Mouse (Mus musculus) limb, embryonic 10.5 days (tissue): ENCODE data around the gene Uhrf1bp1l. TPM values are rescaled to one million over a fixed set of nuclear protein-coding genes. Genes with fewer than 3 reads are reported as not detected.
A peak's percentile ranks its signal among the peaks of the same experiment; 100 is the strongest.
"Not testable (repeated sequence)": the region's sequence is repeated elsewhere in the genome, so short reads cannot be mapped to it uniquely, and the experiment has no call there.

Experiments
- DNase-seq: peaks from one replicate; pipeline ENCODE4 v3.0.0-alpha.2; 2017; ENCODE audit warnings: low spot score
- H3K27ac ChIP-seq: fragments of 300-500 bp; sonication (generic); 2 replicates; pipeline ENCODE4 v1.5.1; 2016; ENCODE audit warnings: mild to moderate bottlenecking
- H3K27me3 ChIP-seq: fragments of 300-500 bp; sonication (generic); 2 replicates; pipeline ENCODE4 v1.6.1; 2016; ENCODE audit warnings: low read depth, mild to moderate bottlenecking; ENCODE audit not compliant: poor library complexity, severe bottlenecking
- H3K36me3 ChIP-seq: fragments of 300-500 bp; sonication (generic); 2 replicates; pipeline ENCODE4 v1.6.1; 2016; ENCODE audit warnings: mild to moderate bottlenecking, moderate library complexity
- H3K4me1 ChIP-seq: fragments of 300-500 bp; sonication (generic); 2 replicates; pipeline ENCODE4 v1.6.1; 2016
- H3K4me3 ChIP-seq: fragments of 300-500 bp; sonication (generic); 2 replicates; pipeline ENCODE4 v1.5.1; 2016; ENCODE audit warnings: mild to moderate bottlenecking, moderate library complexity
- H3K9me3 ChIP-seq: fragments of 300-500 bp; sonication (generic); replicated peaks from 2 replicates; pipeline ENCODE4 v1.6.1; 2016; ENCODE audit warnings: mild to moderate bottlenecking
- WGBS: fragments of 180-500 bp; shearing (Covaris S2); methylation state at CpG from one replicate; pipeline ENCODE4 v1.1.7; 2016; 5-methylcytosine and 5-hydroxymethylcytosine counted together
- polyA plus RNA-seq: library from polyadenylated mRNA; unstranded; fragments of >200 nt; fragmentation: Nextera tagmentation; extraction: Ambion mirVana; gene quantifications from 2 replicates; pipeline ENCODE4 v1.2.1, GENCODE M21; 2016

Gene Uhrf1bp1l
- polyA plus RNA-seq = 26.0 and 30.1 TPM in 2 replicates

DNA sequence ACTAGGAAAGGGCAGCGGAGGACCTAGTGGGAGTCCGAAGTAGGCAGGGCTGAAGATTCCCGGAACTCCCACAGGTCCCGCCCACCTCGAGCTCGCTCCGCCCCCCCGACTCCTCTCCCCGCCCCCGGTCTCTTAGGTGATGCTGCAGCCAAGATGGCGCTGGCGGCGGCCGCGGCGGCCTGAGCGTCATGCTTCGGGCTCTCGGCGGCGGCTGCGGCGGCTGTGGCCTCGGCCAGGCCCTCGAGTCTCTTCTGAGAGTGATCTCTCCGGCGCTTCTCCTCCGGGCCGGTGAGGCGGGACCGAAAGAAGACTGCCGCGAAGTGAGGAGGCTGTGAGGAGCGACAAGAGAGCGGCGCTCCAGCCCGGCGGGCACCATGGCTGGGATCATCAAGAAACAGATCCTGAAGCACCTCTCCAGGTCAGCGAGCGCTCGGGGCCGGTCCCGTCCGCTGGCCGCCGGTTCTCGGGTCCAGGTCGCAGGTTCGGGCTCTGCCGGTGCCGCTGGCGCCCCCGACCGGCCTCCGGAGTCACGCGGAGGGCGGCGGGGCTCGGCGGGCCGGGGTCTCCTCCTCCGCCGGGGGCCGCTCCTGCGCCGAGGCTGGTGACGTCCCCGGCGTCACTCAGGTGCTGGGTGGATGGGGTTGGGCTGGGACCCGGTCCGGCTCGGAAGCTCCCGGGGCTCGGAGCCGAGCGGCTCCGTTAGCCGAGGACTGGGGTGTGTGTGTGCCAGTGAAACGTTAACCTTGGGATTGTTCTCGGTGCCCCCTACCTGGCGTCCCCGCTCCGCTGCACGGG lies at the start of gene Uhrf1bp1l:
Gene Uhrf1bp1l (plus strand): TSS at position 121 of the 795 bp plus-strand sequence.
- Histone ChIP-seq H3K4me1 (0 out of 2 replicates have a peak, but pooled peaks cover 6% of the 10 kb centered on the region), H3K27ac (peak within 1 kb of the TSS; percentile 97), H3K36me3 (no peaks in the 10 kb centered on the region), H3K9me3 (no peaks in the 10 kb centered on the region), H3K27me3 (no peaks in the 10 kb centered on the region), H3K4me3 (peak within 1 kb of the TSS; percentile 92)
- WGBS = under 1% methylated on average over 83 of the region's 85 CpGs
- DNase-seq = peak; percentile 93

DNA sequence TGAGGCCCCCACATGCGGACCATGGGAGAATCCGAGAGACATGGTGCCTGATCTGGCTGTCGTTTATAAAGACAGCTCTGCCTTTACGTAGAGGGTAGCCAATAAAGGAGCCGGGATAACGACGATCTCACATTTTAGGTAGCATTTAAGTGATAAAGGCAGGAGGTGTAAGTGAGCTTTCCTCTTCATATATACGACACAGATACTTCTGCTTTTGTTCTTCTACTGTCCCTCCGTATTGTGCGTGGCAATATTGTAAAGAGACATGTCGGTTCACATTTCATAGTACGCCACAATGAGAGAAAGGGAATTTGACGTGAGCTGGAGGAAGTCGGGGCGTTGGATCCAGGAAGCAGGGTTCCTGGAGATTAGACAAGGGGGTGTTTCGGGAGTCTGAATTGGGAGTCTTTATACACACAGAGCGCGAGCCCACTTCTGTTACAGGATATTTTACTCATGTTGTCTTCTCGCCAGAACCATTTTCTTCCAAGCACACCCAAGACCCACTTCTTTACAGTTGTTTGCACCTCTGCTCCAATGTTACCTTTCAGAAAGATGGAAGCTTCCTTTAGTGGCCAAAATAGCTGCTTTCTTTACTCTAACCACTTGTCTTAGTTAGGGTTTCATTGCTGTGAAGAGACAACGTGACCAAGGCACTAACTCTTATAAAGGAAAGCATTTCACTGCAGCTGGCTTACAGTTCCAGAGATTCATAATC lies 49.4 kb upstream of the Uhrf1bp1l start:
- no peak for DNase-seq
- Histone ChIP-seq H3K27me3 (no peaks in the 10 kb centered on the region), H3K9me3 (no peaks in the 10 kb centered on the region), H3K4me1 (no peaks in the 10 kb centered on the region), H3K27ac (no peak overlapping the region), H3K36me3 (no peaks in the 10 kb centered on the region), H3K4me3 (no peak overlapping the region)
- WGBS = 84% methylated on average over 20 of the region's 20 CpGs

DNA sequence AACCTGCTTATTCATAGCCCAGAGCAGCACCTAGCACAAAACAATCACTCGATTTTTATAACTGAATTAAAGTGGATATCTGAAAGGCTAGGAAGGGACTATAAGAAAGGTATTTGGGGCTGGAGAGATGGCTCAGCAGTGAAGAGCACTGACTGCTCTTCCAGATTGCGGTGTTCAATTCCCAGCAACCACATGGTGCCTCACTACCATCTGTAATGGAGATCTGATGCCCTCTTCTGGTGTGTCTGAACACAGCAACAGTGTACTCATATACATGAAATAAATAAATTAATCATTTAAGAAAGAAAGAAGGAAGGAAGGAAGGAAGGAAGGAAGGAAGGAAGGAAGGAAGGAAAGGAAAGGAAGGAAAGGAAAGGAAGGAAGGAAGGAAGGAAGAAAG lies 48.5 kb upstream of the Uhrf1bp1l start:
- not testable (repeated sequence) for DNase-seq, H3K4me3 ChIP-seq, H3K36me3 ChIP-seq, H3K27ac ChIP-seq, H3K4me1 ChIP-seq, H3K27me3 ChIP-seq, H3K9me3 ChIP-seq
- 79% methylated on average over 2 of the region's 2 CpGs for WGBS

DNA sequence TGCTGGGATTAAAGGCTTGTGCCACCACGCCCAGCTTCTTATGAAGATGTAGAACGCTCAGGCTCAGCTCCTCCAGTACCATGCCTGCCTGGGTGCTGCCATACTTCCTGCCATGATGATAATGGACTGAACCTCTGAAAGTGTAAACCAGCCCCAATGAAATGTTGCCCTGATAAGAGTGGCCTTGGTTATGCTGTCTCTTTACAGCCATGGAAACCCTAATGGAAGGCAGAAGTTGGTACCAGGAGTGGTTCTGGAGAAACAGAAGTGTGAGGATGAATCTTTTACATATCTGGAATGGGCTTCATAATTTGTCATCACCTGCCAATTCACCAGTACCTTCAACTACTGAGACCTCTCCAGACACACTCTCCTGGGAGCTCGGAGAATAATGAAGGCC lies 46.8 kb upstream of the Uhrf1bp1l start:
- WGBS = 97% methylated on average over 3 of the region's 3 CpGs
- Histone ChIP-seq H3K4me3 (no peak overlapping the region), H3K4me1 (no peaks in the 10 kb centered on the region), H3K9me3 (no peaks in the 10 kb centered on the region), H3K27ac (no peak overlapping the region), H3K36me3 (no peaks in the 10 kb centered on the region), H3K27me3 (no peaks in the 10 kb centered on the region)
- no peak for DNase-seq

DNA sequence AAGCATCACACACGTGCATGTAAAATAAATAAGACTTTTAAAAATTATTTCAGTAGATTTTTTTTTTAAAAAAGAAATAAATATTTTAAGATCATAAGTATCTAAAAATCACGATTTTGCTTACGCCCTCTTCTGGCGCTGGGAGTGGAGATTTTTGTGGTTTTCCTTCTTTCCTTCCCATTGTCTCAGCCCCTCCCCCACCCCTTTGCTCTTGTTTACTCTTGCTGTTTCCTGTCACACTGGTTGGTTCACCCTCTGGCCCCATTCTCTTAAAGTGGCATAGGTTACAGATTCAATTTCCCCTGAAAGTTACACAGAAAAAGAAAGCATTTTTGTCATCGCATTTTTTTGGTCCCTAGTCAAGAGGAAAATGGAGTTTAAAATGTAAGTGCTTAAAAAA lies 41.7 kb upstream of the Uhrf1bp1l start:
- WGBS = 54% methylated on average over 5 of the region's 5 CpGs
- Histone ChIP-seq H3K4me1 (no peaks in the 10 kb centered on the region), H3K36me3 (no peaks in the 10 kb centered on the region), H3K9me3 (no peaks in the 10 kb centered on the region), H3K4me3 (no peak overlapping the region), H3K27ac (no peak overlapping the region), H3K27me3 (no peaks in the 10 kb centered on the region)
- no peak for DNase-seq

DNA sequence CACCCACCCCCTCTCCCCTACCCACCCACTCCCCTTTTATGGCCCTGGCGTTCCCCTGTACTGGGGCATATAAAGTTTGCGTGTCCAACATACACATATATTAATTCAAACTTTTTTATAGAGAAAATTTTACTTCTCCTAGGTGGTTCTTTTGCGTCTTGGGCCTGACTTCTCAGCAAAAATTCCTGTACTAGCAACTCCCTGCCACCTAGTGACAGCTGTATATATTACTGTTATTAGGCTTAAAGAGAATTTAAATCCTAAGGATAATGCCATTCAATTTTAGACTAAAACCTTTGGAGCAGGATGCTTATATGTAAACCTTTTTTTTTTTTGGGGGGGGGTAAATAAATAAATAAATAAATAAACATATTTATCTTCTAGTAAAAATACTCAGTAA lies 37.4 kb upstream of the Uhrf1bp1l start:
- Histone ChIP-seq H3K27ac (no peak overlapping the region), H3K4me3 (no peak overlapping the region), H3K4me1 (peaks cover 8% of the 10 kb centered on the region; the same call in 1 of the 2 replicates), H3K36me3 (peaks cover 13% of the 10 kb centered on the region), H3K9me3 (no peaks in the 10 kb centered on the region), H3K27me3 (no peaks in the 10 kb centered on the region)
- 85% methylated on average over 3 of the region's 3 CpGs for WGBS
- no peak for DNase-seq

DNA sequence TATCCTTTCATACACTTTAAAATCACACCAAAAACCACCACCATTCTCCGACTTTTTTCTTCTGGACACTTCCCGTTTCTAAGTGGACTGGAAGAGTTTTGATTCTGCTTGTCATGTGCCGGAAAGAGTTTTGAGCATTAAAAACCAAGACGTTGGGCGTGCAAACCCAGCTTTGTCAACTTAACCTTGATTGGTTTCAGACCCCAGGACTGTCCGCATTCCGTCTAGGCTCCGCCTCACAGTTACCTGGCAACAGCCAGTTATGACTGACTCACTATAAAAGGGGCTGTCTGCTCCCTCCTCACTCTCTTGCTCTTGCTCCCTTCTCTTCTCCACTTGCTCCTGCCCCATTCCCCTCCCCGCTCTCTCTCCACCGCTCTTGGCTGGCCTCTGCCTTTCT lies 36.1 kb upstream of the Uhrf1bp1l start:
- Histone ChIP-seq H3K4me1 (peaks cover 8% of the 10 kb centered on the region; the same call in 1 of the 2 replicates), H3K4me3 (peak overlapping the region; percentile 5; the same call in 1 of the 2 replicates), H3K27ac (no peak overlapping the region), H3K36me3 (peaks cover 25% of the 10 kb centered on the region), H3K9me3 (no peaks in the 10 kb centered on the region), H3K27me3 (no peaks in the 10 kb centered on the region)
- WGBS = 33% methylated on average over 10 of the region's 10 CpGs
- peak; percentile 39 for DNase-seq

DNA sequence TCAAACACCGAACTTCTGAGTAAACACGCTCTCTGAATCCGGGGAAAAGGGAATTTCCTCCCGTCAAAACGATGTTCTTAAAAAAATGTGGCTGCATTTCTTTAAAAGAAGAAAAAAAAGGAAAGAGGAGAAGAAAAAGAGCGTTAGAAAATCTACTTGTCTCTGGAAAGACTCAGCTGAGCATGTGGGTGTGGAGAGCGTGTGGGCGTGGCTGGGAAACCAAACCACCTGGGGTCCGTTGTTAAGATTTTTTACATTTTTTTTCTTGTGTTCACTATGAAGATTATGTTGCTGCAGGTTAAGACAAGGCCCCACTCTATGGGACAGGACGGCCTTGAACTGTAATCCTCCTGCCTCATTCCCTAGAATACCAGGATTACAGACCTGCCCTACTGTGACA lies 29.9 kb upstream of the Uhrf1bp1l start:
- Histone ChIP-seq H3K36me3 (peaks cover 59% of the 10 kb centered on the region), H3K4me1 (no peaks in the 10 kb centered on the region), H3K27me3 (no peaks in the 10 kb centered on the region), H3K27ac (no peak overlapping the region), H3K9me3 (no peaks in the 10 kb centered on the region), H3K4me3 (no peak overlapping the region)
- no peak for DNase-seq
- 91% methylated on average over 10 of the region's 10 CpGs for WGBS

DNA sequence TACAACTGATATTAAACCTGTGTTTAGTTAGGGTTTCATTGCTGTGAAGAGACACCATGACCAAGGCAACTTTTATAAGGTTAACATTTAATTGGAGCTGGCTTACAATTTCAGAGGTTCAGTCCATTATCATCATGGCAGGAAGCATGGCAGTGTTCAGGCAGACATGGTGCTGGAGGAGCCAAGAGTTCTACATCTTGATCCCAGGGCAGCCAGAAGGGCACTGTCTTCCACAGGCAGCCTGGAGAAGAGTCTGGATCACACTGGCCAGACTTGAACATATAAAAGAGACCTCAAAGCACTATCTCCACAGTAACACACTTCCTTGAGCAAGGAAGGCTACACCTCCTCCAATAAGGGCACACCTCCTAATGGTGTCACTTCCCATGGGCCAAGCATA lies 24.5 kb upstream of the Uhrf1bp1l start:
- no peaks in the 10 kb centered on the region for H3K27me3 ChIP-seq
- H3K4me3 ChIP-seq = no peak overlapping the region
- no peak for DNase-seq
- H3K4me1 ChIP-seq = no peaks in the 10 kb centered on the region
- H3K27ac ChIP-seq = no peak overlapping the region
- H3K36me3 ChIP-seq = peaks cover 56% of the 10 kb centered on the region
- no peaks in the 10 kb centered on the region for H3K9me3 ChIP-seq

DNA sequence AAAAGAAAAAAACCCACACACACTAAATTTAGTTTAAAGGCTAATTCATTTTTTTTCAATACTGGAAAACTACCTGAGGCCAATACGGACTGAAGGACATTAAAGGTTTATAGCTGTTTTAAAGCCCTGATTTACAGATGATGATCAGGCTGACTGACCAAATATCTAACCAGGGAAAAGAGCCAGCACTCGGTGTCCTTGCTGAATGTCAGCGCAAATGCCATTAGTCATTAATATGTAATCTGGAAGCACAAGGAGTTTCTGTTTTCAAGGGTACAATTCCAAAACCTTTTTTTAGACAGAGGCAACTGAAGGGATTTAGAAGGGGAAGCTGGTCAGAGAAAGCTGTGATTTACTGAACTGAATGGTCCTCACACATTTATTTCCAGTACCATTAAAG lies 24.0 kb upstream of the Uhrf1bp1l start:
- Histone ChIP-seq H3K27me3 (no peaks in the 10 kb centered on the region), H3K36me3 (peaks cover 55% of the 10 kb centered on the region), H3K4me1 (no peaks in the 10 kb centered on the region), H3K4me3 (no peak overlapping the region), H3K9me3 (no peaks in the 10 kb centered on the region), H3K27ac (no peak overlapping the region)
- no peak for DNase-seq
- whole genome bisulfite sequencing = 91% methylated on average over 3 of the region's 3 CpGs

DNA sequence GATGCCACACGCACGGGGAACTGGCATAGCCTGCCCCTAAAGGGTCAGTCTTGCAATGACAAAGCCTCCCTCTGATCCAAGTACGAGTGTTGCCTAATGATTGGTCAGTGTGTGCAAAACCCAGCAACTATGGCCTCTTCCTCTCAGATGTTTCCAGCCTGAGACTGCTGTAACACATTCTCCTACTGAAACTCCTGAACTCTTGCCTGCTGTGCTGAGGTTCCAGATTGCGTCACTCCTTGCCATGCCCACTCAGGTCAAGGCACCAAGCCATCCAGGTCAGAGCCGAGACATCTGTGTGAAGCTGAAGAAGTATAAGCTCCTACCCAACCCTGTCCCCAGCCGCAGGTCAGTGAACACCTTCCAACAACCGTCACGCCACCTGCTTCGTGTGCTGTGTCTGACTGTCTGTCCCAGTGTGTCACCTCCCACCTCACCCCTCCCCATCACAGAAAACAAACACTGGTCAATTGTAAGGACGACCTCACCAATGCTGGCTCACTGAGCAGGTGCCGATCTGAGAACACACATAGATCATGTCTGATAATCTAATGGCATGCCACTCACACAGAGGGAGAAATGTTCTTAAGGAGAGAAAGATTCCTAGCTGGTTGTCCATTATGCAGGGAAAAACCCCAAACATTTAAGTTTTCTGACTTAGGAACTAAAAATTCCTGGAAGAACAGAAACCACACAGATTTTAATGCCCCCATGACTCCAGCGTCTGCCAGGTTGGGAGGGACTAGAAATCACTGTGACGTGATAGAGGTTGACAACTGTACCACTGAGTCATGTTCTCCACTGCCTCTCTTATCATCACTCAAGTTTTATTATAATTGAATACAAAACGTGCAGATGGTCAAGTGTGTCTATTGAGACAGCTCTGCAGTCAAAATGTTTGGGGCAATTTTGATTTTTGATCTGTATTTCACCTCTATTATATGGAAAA lies 22.3 kb upstream of the Uhrf1bp1l start:
- Histone ChIP-seq H3K27me3 (no peaks in the 10 kb centered on the region), H3K4me3 (no peak overlapping the region), H3K36me3 (peaks cover 60% of the 10 kb centered on the region), H3K4me1 (no peaks in the 10 kb centered on the region), H3K9me3 (no peaks in the 10 kb centered on the region), H3K27ac (no peak overlapping the region)
- DNase-seq = no peak
- WGBS = 91% methylated on average over 14 of the region's 14 CpGs

DNA sequence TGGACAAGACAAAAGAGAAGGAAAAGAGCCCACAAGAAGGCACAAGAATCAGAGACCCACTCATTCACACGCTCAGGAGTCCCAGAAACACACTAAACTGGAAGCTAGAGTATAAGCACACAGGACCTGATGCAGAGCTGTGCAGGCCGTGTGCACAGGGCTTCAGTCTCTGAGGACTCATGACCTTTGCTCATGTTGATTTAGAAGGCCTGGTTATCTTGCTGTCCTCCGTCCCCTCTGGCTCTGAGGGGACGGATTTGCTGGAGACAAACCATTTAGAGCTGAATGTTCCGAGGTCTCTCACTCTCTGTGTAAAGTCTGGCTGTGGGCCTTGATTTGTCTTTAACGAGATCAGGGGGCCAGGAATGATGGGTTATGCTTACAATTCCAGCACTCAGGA lies 14.4 kb upstream of the Uhrf1bp1l start:
- no peak overlapping the region for H3K4me3 ChIP-seq
- H3K9me3 ChIP-seq = no peaks in the 10 kb centered on the region
- H3K27ac ChIP-seq = no peak overlapping the region
- H3K27me3 ChIP-seq = no peaks in the 10 kb centered on the region
- DNase-seq = no peak
- peaks cover 13% of the 10 kb centered on the region for H3K4me1 ChIP-seq
- H3K36me3 ChIP-seq = peaks cover 24% of the 10 kb centered on the region
- 89% methylated on average over 6 of the region's 6 CpGs for WGBS
